Mouse (Mus musculus): ENCODE measurements around the gene Map1lc3b.

GRCm38 (mm10) chr8:121635534-121635933, 45.4 kb downstream of the Map1lc3b start:
- TF ChIP-seq CTCF (IDR thresholded peaks at IDR 0.05; ENCODE audit: control insufficient read depth, insufficient read depth, low read length) (no peak), POLR2A (IDR thresholded peaks at IDR 0.05; ENCODE audit: borderline replicate concordance, control insufficient read depth, low read depth, low read length) (no peak)

All from bone marrow, adult 2 months (tissue).